Mouse (Mus musculus) c-Kit-positive CD71-positive TER-119-negative erythroid progenitor cells, embryonic 14.5 days (primary cell): ENCODE data around the gene Hexdc.

ENCODE experiments used
- DNase-seq: peaks from one replicate; pipeline ENCODE4 v3.0.0-alpha.2; 2013; ENCODE audit warnings: low read depth

Gene Hexdc

GRCm38 (mm10) chr11:121204161-121205006, at the start of gene Hexdc, which contains the start of gene Ogfod3:
Gene Hexdc (plus strand): TSS chr11:121204433.
Gene Ogfod3 (minus strand): TSS chr11:121204711.
- peak; percentile 96 for DNase-seq

- no peak for DNase-seq
These were observed 47.8 kb upstream of the Hexdc start for GRCm38 (mm10) chr11:121156411-121156891.

GRCm38 (mm10) chr11:121159971-121160370, 44.3 kb upstream of the Hexdc start, which contains the start of gene Uts2r:
Gene Uts2r (plus strand): TSS chr11:121160271.
- no peak for DNase-seq

GRCm38 (mm10) chr11:121160636-121161346, 43.4 kb upstream of the Hexdc start:
- DNase-seq, result no peak

- DNase-seq, result no peak
These were observed 40.5 kb upstream of the Hexdc start for GRCm38 (mm10) chr11:121163751-121164150.

GRCm38 (mm10) chr11:121173203-121173602, 31.0 kb upstream of the Hexdc start:
- no peak for DNase-seq

- DNase-seq, result no peak
These were observed 30.0 kb upstream of the Hexdc start for GRCm38 (mm10) chr11:121174234-121174633.

- DNase-seq, result peak; percentile 40
These were observed 27.7 kb upstream of the Hexdc start for GRCm38 (mm10) chr11:121176285-121177270.

GRCm38 (mm10) chr11:121189681-121190080, 14.6 kb upstream of the Hexdc start:
- no peak for DNase-seq

- DNase-seq, result no peak
These were observed 11.5 kb upstream of the Hexdc start for GRCm38 (mm10) chr11:121192742-121193141.

- DNase-seq, result no peak
These were observed 10.8 kb upstream of the Hexdc start for GRCm38 (mm10) chr11:121193415-121193814.

- no peak for DNase-seq
These were observed 5.6 kb upstream of the Hexdc start for GRCm38 (mm10) chr11:121198622-121199021.

- no peak for DNase-seq
These were observed 4.4 kb upstream of the Hexdc start for GRCm38 (mm10) chr11:121199851-121200250.

- no peak for DNase-seq
These were observed 3.5 kb upstream of the Hexdc start for GRCm38 (mm10) chr11:121200781-121201180.

- DNase-seq, result peak; percentile 16
These were observed 2.6 kb upstream of the Hexdc start for GRCm38 (mm10) chr11:121201436-121202198.

GRCm38 (mm10) chr11:121203859-121204160, 423 bp upstream of the Hexdc start:
- DNase-seq, result no peak

- DNase-seq, result no peak
These were observed 12.6 kb downstream of the Hexdc start for GRCm38 (mm10) chr11:121216831-121217230.

GRCm38 (mm10) chr11:121219776-121220175, 15.5 kb downstream of the Hexdc start:
- DNase-seq, result no peak

- DNase-seq, result no peak
These were observed 16.5 kb downstream of the Hexdc start for GRCm38 (mm10) chr11:121220771-121221170.

- no peak for DNase-seq
These were observed 17.2 kb downstream of the Hexdc start for GRCm38 (mm10) chr11:121221321-121222010.
